Mouse (Mus musculus) layer of hippocampus, adult 18-20 months (tissue): Measurements from ENCODE around the gene Matk. TPM values are rescaled to one million over a fixed set of nuclear protein-coding genes. Genes with fewer than 3 reads are reported as not detected.

Experiments used
- DNase-seq, 2 experiments: peaks; one replicate each; pipeline ENCODE4 v3.0.0; 2022; ENCODE audit warnings: low spot score in 2 of 2
- total RNA-seq, 2 experiments: library from RNA; stranded (reverse); gene quantifications; 2 replicates each; pipeline ENCODE4 v1.2.3; 2021

Matk gene
- total RNA-seq, 2 experiments from 2014 or later = 204 to 214 TPM

- DNase-seq = no peak
These were observed 32.0 kb downstream of the Matk start for GRCm38 (mm10) chr10:81284719-81285118.

- DNase-seq = peak; percentile 67 to 81
These were observed 33.1 kb downstream of the Matk start for GRCm38 (mm10) chr10:81285694-81286450.

DNA sequence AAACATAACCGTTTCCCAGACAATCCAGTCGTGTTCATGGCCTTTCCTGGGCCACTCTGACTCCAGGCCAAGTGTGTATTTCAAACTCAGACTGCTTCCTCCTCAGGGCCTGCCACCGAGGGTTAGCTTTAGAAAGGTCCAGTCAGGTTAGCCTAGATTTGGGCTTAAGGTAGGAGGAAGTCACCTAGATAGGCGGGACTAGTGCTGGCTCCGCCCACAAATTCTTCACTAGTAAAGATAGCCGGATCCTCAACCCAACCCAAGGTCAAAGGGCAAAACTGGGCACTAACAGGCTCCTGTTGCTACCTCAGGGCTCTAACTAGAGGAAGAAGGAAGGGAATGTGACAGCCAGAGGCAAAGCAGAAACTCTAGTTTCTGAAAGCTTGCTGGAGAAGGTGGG is 33.9 kb downstream of the Matk start:
- no peak for DNase-seq

DNA sequence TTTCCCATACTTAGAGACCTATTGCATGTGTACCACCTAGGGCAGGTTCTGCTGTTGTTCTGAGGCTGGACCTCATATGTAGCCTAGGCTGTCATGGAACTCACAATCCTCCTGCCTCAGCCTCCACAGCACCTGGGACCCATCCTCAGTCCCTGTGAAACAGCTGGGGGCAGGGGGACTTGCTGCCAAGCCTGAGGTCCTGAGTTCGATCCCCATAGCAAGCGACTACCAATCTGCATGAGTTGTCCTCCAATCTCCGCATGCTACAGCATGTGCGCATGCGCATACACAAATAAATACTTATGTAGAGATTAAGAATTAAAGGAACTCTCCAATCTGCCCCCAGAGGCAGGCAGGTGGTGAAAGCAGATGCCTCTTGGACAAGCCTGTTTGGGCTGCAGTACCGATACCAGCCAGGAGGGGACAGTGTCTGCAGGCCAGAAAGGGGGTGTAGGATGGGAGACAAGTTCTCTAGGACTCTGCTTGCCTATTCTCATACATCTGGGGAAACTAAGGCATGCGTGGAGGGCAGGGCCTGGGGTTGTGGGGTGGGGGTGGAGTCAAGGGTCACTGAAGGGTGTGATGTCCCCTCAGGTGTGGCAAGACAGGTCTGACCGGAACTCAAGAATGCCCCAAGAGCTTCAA is 34.9 kb downstream of the Matk start:
- no peak for DNase-seq

GRCm38 (mm10) chr10:81288601-81289000 is 35.9 kb downstream of the Matk start:
- DNase-seq = no peak

DNA sequence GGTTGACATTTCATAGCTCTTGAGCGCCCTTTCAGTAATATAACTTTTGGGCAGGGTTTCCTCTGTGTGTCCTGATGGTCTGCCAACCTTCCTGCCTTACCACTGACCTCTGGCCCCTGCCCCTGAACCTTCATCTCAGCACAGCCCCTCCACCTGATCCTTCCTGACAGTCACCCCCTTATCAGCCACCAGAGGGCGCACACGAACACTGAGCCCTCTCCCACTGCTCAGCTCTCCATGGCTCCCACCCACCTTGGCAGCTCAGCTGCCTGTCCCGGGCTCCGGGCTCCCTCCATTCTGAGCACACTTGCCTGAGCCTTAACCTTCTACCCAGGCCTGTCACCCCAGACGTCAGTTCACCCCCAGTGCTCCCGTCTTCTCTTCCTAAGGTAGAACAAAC is 36.5 kb downstream of the Matk start:
- DNase-seq = peak in 1 of 2 experiments; percentile 81

- DNase-seq = no peak
These were observed 37.1 kb downstream of the Matk start for GRCm38 (mm10) chr10:81289811-81290210.

DNA sequence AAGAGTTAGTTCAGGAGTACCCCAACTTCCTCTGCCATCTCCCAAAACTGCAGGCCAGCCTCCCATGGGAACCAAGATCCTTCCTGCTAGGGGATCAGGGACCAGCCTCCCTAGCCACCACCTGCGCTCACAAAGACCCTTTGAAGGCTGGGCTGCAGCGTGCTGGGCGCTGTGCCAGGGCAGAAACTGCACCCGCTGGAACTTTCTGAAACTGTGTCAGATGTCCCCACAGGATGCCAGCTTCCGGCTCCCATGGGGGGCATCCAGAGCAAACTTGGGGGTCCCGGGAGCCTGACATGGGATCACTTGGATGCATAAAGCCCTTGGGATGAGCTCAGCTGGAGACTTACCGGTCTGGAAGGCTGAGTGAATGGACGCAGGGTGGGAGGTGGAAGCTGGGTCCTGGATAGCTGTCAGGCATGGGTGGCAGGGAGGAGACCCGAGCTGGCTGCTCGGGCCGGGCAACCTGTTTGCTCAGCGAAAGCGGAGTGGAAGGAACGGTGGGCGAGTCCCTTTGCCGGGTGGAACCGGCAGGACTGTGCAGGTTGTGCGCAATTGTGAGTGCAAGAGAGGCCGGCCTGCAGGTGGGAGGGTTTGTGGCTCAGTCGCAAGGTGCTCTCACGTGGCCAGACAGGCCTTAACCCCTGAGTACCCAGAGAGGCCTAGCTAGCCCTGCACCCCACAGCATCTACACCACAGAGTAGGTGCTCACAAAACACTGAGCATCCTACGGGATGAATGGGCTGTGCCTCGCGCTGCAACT is 38.1 kb downstream of the Matk start:
- DNase-seq = no peak

DNA sequence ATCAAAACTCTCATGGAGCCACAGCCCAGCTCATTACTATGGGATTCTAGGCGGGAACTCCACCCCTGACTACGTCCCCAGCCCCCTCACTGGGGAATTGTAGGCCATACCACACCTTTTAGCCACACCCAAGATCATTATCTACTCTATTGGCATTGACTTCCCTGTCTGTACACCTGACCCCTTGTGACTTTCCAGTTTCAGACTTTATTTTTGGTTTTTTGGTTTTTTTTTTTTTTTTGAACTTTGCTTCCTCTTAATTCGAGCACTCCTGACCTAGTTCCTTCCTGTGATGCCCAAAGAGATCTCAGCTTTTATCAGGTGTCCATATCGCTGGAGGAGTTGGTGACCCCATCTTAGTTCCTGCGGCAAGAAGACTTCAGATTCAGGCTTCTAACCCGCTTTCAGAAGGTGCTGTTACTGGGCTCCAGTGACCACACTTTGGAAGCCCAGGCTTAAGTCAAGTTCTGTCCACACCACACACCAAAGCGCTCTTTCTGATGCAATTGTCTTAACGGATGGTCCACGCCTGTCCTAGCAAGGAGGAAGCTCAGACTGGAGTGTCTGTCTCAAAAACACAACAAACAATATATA is 38.9 kb downstream of the Matk start, which contains the start of gene Tjp3:
TSS of gene Tjp3 (minus strand) at position 71 of the 594 bp plus-strand sequence.
- no peak for DNase-seq

DNA sequence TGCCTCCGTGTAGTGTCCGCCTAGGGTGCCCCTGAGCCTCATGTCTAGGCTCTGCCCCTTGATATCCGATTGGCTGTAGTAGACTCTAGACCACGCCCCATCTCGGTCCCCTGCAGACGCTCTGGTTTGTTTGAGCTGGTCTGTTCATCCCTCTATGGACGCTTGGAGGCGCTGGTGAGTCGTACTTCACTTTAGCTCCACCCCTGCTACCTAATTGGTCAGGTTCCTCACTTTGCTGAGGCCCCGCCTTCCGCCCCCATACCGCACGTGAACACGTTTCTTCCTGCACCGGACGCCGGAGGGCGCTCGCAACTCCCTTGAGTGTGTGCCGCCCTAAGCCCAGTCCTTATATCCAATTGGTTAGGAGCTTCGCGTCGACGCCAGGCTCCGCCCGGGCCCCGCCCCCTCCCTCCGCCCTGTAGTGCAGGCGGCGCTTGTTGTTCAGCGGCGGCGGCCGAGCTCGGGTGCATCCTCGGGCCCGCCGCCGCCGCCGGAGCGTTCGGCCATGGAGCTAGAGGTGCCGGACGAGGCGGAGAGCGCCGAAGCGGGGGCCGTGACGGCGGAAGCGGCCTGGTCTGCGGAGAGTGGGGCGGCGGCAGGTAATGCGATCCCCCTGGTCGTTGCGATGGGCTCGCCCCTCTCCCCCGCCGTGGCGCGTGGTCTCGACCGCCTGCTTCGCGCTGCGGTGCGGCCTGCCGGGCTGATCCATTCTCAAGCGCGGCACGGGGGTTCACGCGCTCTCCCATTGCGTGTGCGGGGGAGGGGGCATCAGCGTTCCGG is 40.0 kb downstream of the Matk start, which contains the start of gene Pip5k1c:
TSS of gene Pip5k1c (plus strand) at position 410 of the 780 bp plus-strand sequence.
- peak; percentile 99 to 100 for DNase-seq

- DNase-seq = no peak
These were observed 40.7 kb downstream of the Matk start for GRCm38 (mm10) chr10:81293334-81294030.

DNA sequence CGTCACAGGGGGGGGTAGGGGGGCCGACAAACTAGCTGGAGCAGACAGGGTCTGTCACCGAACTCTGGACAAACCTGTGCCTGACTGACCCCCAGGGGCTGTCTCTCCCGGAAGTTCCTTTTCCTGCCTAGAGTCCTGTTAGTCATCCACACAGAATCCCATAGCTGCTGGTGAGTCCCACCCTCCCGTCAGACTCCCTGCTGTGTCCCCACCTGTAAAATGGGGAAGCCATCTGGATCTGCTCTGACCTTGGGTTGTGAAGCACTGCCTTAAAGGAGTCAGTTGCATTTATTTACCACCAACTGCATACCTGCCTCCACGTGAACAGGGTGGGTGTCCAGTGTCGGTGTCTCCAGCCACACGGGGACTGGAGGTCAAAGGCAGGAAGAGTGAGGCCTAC is 41.7 kb downstream of the Matk start:
- no peak for DNase-seq

DNA sequence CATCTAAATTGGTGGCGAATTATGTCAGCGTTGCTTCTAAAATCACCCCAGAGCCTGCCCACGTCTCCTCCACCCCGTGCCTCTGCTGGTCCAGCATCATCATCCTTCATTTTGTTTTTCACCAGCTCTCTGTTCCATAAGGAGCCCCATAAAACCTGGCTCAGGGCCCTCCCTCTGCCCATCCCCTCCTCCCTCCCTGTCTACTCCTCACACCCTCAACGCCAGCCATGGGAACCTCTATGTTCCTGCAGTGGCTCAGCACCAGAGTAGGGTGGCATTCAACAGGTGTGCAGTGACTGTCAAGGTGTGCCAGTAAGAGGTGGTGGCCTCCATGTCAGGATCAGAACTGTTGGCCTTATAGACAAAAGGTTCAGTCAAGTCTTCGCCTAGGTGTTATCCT is 42.5 kb downstream of the Matk start:
- DNase-seq = no peak

DNA sequence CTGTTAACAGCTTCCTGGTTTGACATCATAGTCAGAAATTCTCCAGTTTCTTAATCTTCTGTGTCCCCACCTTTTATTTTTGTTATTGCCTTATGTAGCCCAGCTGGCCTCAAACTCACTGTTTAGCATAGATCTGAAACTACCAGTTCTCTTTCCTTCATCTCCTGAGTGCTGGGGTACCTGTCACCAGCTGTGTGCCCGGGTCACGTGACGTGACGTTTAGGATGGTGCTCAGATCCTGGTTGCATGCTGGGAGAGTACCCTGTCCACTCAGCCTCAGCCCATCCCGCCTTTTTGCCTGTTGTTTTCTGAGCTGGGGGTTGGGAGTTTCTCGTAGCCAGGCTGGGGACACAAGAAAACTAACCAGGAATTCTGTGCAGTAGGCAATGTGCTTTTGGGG is 44.5 kb downstream of the Matk start:
- no peak for DNase-seq

DNA sequence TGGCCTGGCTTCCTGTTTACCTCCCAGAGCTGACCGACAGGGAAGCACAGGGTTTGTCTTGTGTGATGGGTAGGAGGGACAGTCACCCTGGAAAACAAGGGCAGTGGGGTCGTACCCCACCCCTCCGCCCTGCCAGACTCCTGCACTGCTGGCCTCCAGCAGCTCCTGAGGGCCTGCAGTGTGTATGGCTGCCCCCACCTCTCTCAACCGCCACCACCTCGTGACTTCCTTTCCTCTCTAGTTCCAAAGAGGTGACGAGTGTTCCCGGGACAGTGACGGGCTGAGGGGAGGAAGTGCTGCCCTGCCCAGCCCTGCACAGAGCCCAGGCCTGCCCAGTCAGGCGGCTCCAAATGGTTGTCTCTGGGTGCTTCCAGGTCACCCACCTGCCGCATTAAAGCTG is 45.1 kb downstream of the Matk start:
- no peak for DNase-seq

GRCm38 (mm10) chr10:81298369-81299100 is 45.8 kb downstream of the Matk start:
- DNase-seq = peak; percentile 59 to 68

DNA sequence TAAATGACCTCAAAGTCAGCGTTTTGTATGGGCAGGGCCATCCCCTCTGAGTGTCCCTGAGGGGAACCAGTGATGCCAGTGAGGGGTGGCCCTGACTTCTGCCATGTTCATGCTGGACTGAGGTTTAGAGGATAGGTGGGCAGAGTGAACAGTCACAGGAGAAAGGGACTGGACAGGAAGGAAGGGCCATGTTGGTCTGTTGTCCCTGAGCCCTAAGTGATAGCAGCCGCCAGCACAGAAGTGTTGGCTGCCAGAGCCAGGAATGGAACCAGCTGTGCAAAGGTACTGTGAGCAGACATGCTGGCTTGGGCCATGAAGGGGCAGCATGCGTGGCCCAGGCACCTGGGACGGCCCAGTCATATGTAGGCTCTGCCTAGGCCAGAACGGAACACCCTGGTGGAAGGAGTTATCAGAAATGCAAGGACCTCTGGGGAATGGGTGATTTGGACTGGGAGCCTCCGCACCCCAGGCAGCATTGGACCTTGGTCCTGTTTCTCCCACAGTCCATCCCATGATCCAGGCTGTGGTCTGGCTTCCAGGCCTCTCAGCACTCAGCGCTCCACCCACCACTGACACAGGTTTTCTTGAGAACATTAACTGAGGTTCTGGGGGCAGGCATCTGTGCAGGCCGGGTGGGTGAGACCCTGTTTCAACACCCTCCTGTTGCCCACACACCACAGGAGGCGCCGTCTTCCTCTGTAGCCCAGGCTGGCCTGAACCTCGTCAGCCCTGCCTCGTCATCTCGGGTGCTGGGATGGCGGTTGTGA is 47.0 kb downstream of the Matk start:
- no peak for DNase-seq

- DNase-seq = no peak
These were observed 47.7 kb downstream of the Matk start for GRCm38 (mm10) chr10:81300352-81300907.
